Mouse (Mus musculus) MEL (cell line): ENCODE measurements at regions not wholly inside any gene's neighbourhood (a gene's known extent, or its start where the extent isn't known, plus 50 kb on each side); places are given as distances from the start of the nearest gene placed in this dataset.

Source experiments
- DNase-seq: peaks from one replicate; pipeline ENCODE4 v3.0.0; 2011; ENCODE audit warnings: low read depth, low spot score
- H3K27ac ChIP-seq: 2 replicates; pipeline ENCODE4 v1.5.1; 2012; ENCODE audit warnings: low read depth, mild to moderate bottlenecking, control low read depth, low read length, moderate library complexity; ENCODE audit not compliant: control insufficient read depth
- H3K27me3 ChIP-seq, 2 experiments: fragments of 150-350 bp in 1 of 2; sonication (generic) in 1 of 2; 2 replicates each; pipeline ENCODE4 v1.6.1; 2012; ENCODE audit warnings: low read length in 2 of 2, mild to moderate bottlenecking in 2 of 2, improper control_type of control experiment in 1 of 2, moderate library complexity in 1 of 2; ENCODE audit not compliant: insufficient read depth in 2 of 2, control insufficient read depth in 1 of 2
- H3K36me3 ChIP-seq, 2 experiments: 2 replicates each; pipeline ENCODE4 v1.6.1; 2012 to 2014; ENCODE audit warnings: low read length in 2 of 2, improper control_type of control experiment in 1 of 2, inconsistent platforms in 1 of 2, mild to moderate bottlenecking in 1 of 2; ENCODE audit not compliant: insufficient read depth in 2 of 2, control insufficient read depth in 1 of 2
- H3K4me1 ChIP-seq, 2 experiments: fragments of 150-350 bp in 1 of 2; sonication (generic) in 1 of 2; 2 replicates each; pipeline ENCODE4 v1.6.1; 2012; ENCODE audit warnings: low read length in 2 of 2, improper control_type of control experiment in 1 of 2, mild to moderate bottlenecking in 1 of 2; ENCODE audit not compliant: insufficient read depth in 2 of 2, control insufficient read depth in 1 of 2
- H3K4me3 ChIP-seq, 2 experiments: fragments of 150-350 bp in 1 of 2; sonication (generic) in 1 of 2; 2 replicates each; pipeline ENCODE4 v1.5.1; 2012; ENCODE audit warnings: low read depth in 2 of 2, low read length in 2 of 2, mild to moderate bottlenecking in 2 of 2, moderate library complexity in 2 of 2, control low read depth in 1 of 2, improper control_type of control experiment in 1 of 2; ENCODE audit not compliant: control insufficient read depth in 1 of 2, insufficient read depth in 1 of 2
- H3K79me2 ChIP-seq: 2 replicates; pipeline ENCODE4 v1.6.1; 2012; ENCODE audit warnings: mild to moderate bottlenecking, low read length, moderate library complexity; ENCODE audit not compliant: control insufficient read depth, poor library complexity, insufficient read depth
- H3K9ac ChIP-seq: 2 replicates; pipeline ENCODE4 v1.6.1; 2012; ENCODE audit warnings: low read depth, mild to moderate bottlenecking, control low read depth, low read length, moderate library complexity; ENCODE audit not compliant: control insufficient read depth, poor library complexity, severe bottlenecking
- H3K9me3 ChIP-seq: fragments of 150-350 bp; sonication (generic); replicated peaks from 2 replicates; pipeline ENCODE4 v1.6.1; 2012; ENCODE audit warnings: mild to moderate bottlenecking, low read length, improper control_type of control experiment, moderate library complexity; ENCODE audit not compliant: insufficient read depth
- CHD2 ChIP-seq: IDR thresholded peaks from 2 replicates; pipeline ENCODE4 v1.6.1; 2011; ENCODE audit warnings: low read length, improper control_type of control experiment
- ELF1 ChIP-seq: IDR thresholded peaks from 2 replicates; pipeline ENCODE4 v1.6.1; 2014; ENCODE audit warnings: low read depth, mild to moderate bottlenecking, inconsistent platforms, low read length, improper control_type of control experiment, moderate library complexity
- ETS1 ChIP-seq: IDR thresholded peaks from 2 replicates; pipeline ENCODE4 v1.6.1; 2012; ENCODE audit warnings: low read depth, mild to moderate bottlenecking, inconsistent platforms, low read length, improper control_type of control experiment, moderate library complexity
- HCFC1 ChIP-seq: IDR thresholded peaks from 2 replicates; pipeline ENCODE4 v1.6.1; 2012; ENCODE audit warnings: low read depth, mild to moderate bottlenecking, inconsistent platforms, low read length, improper control_type of control experiment, moderate library complexity
- MAX ChIP-seq: IDR thresholded peaks from 2 replicates; pipeline ENCODE4 v1.6.1; 2011; ENCODE audit warnings: low read length, improper control_type of control experiment
- MAZ ChIP-seq: IDR thresholded peaks from 2 replicates; pipeline ENCODE4 v1.6.1; 2012; ENCODE audit warnings: low read depth, mild to moderate bottlenecking, inconsistent platforms, low read length, improper control_type of control experiment
- MYB ChIP-seq: IDR thresholded peaks from 2 replicates; pipeline ENCODE4 v1.6.1; 2011; ENCODE audit warnings: mild to moderate bottlenecking, low read depth, low read length, improper control_type of control experiment
- MYC ChIP-seq: IDR thresholded peaks from 2 replicates; pipeline ENCODE4 v1.6.1; 2011; ENCODE audit warnings: low read depth, mild to moderate bottlenecking, low read length, improper control_type of control experiment, moderate library complexity
- POLR2AphosphoS5 ChIP-seq: IDR thresholded peaks from 2 replicates; pipeline ENCODE4 v1.6.1; 2012; ENCODE audit warnings: low read depth, borderline replicate concordance, mild to moderate bottlenecking, inconsistent platforms, low read length, moderate library complexity, mixed read lengths
- RAD21 ChIP-seq: IDR thresholded peaks from 2 replicates; pipeline ENCODE4 v1.6.1; 2011; ENCODE audit warnings: mild to moderate bottlenecking, low read depth, low read length, improper control_type of control experiment
- RCOR1 ChIP-seq: IDR thresholded peaks from 2 replicates; pipeline ENCODE4 v1.6.1; 2012; ENCODE audit warnings: low read depth, mild to moderate bottlenecking, inconsistent platforms, low read length, improper control_type of control experiment
- SMC3 ChIP-seq: IDR thresholded peaks from 2 replicates; pipeline ENCODE4 v1.6.1; 2011; ENCODE audit warnings: low read depth, low read length, improper control_type of control experiment
- TAL1 ChIP-seq: IDR thresholded peaks from 2 replicates; pipeline ENCODE4 v1.6.1; 2012; ENCODE audit warnings: mild to moderate bottlenecking, inconsistent platforms, low read length, moderate library complexity, mixed read lengths
- ZKSCAN1 ChIP-seq: IDR thresholded peaks from 2 replicates; pipeline ENCODE4 v1.6.1; 2012; ENCODE audit warnings: low read depth, mild to moderate bottlenecking, inconsistent platforms, low read length, improper control_type of control experiment, moderate library complexity
- ZNF384 ChIP-seq: IDR thresholded peaks from 2 replicates; pipeline ENCODE4 v1.6.1; 2012; ENCODE audit warnings: low read depth, mild to moderate bottlenecking, inconsistent platforms, low read length, improper control_type of control experiment

DNA sequence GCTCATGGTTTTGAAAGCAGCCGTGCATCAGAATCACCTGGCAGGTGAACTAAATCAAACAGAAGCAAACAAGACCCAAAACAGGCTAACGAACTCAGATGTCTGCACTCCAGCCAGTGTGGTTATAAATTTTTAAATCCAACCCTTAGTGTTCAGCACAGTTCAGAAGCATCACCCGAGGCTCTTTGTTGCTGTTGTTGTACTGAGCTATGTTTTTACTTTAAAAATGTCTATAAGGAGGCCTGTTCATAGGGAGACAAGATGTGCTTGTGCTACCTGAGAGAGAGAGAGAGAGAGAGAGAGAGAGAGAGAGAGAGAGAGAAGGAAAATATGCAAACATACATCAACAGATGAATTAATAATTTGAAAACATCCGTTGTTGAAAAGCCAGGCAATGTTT, 1503.1 kb upstream of the Gm6569 start:
- no peak for TF ChIP-seq POLR2AphosphoS5
- no peak for TF ChIP-seq MYC
- no peak for TF ChIP-seq ETS1
- TF ChIP-seq RCOR1: no peak
- TF ChIP-seq RAD21: no peak
- no peak for TF ChIP-seq MAZ
- TF ChIP-seq MAX: no peak
- no peak for TF ChIP-seq ELF1
- TF ChIP-seq TAL1: no peak
- TF ChIP-seq CHD2: no peak
- TF ChIP-seq ZNF384: no peak
- TF ChIP-seq MYB: no peak
- TF ChIP-seq HCFC1: no peak
- TF ChIP-seq ZKSCAN1: no peak
- Histone ChIP-seq H3K9me3 (no peaks in the 10 kb centered on the region), H3K27ac (no peak overlapping the region), H3K27me3 (no peaks in the 10 kb centered on the region), H3K36me3 (peaks cover 0 to 8% of the 10 kb centered on the region in 2 experiments; a peak in 2 of 4 replicates), H3K4me3 (no peak overlapping the region), H3K9ac (no peak overlapping the region), H3K4me1 (peaks cover 0 to 12% of the 10 kb centered on the region in 2 experiments; a peak in 2 of 4 replicates), H3K79me2 (no peaks in the 10 kb centered on the region)
- no peak for DNase-seq

DNA sequence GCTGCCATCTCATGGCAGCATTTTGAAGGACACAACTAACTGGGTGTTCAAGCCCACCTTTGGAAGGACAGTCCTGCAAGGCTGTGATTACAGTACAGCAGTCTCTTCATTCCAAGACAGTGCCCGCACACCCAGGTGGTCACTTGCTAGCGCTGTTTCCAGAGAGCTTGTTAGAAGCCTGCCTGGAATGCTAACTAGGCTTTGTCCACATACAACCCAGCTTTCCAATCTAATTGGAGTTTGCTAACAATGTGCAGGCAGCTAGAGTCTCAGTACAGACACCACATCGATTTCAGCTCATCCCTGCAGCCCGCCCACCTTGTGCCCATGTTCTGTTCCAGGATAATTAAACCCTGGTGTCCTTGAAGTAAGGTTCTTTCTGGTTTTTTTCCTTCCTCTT, 1499.9 kb upstream of the Gm6569 start:
- Histone ChIP-seq H3K27me3 (no peaks in the 10 kb centered on the region), H3K9me3 (no peaks in the 10 kb centered on the region), H3K79me2 (no peaks in the 10 kb centered on the region), H3K27ac (no peak overlapping the region), H3K9ac (no peak overlapping the region), H3K4me1 (peaks cover 0 to 6% of the 10 kb centered on the region in 2 experiments; a peak in 1 of 4 replicates), H3K36me3 (peaks cover 0 to 7% of the 10 kb centered on the region in 2 experiments; a peak in 2 of 4 replicates), H3K4me3 (no peak overlapping the region)
- no peak for DNase-seq
- no peak for TF ChIP-seq SMC3

DNA sequence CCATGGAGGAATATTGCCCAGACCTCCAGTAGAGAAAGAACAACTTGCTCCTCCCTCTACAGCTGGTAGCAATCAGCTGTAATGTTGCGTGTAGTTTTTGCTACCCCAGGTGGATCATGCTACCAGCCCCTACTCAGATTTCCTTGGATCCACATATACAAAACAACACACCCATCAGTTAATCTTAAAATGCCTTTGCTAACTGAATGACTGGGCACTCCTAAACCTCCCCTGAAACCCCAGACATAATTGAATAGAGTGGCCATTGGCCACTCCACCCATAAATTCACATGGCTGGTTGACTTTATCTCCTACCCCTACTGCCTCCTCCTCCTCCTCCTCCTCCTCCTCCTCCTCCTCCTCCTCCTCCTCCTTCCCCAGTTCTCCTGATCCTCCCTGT, 1494.7 kb upstream of the Gm6569 start:
- H3K4me3 ChIP-seq: no peak overlapping the region
- H3K27ac ChIP-seq: no peak overlapping the region
- TF ChIP-seq RAD21 (no peak), CHD2 (no peak)
- H3K9me3 ChIP-seq: no peaks in the 10 kb centered on the region
- no peak overlapping the region for H3K9ac ChIP-seq
- no peaks in the 10 kb centered on the region for H3K79me2 ChIP-seq
- DNase-seq: no peak
- H3K27me3 ChIP-seq: no peaks in the 10 kb centered on the region
- H3K4me1 ChIP-seq: peaks cover 0 to 19% of the 10 kb centered on the region in 2 experiments; a peak in 2 of 4 replicates
- peaks cover 0 to 22% of the 10 kb centered on the region in 2 experiments; a peak in 2 of 4 replicates for H3K36me3 ChIP-seq
